Mouse (Mus musculus) liver, adult 2 months (tissue): ENCODE measurements around the gene Erg. TPM values are rescaled to one million over a fixed set of nuclear protein-coding genes. Genes with fewer than 3 reads are reported as not detected.

Experiments used
- DNase-seq: peaks from one replicate; pipeline ENCODE4 v3.0.0-alpha.2; 2011; ENCODE audit warnings: low read depth, low spot score; ENCODE audit errors: extremely low read depth
- H3K27ac ChIP-seq: fragments of 200-500 bp; replicated peaks from 2 replicates; pipeline ENCODE4 v1.5.1; 2012; ENCODE audit warnings: low read depth, mild to moderate bottlenecking, control low read depth, inconsistent platforms, low read length; ENCODE audit not compliant: insufficient read depth
- H3K27me3 ChIP-seq: fragments of 200-500 bp; 2 replicates; pipeline ENCODE4 v1.6.1; 2012; ENCODE audit warnings: mild to moderate bottlenecking, moderate library complexity, low read length, inconsistent platforms; ENCODE audit not compliant: control insufficient read depth, insufficient read depth
- H3K36me3 ChIP-seq: fragments of 200-500 bp; 2 replicates; pipeline ENCODE4 v1.6.1; 2012; ENCODE audit warnings: low read length, inconsistent platforms; ENCODE audit not compliant: control insufficient read depth, insufficient read depth
- H3K4me1 ChIP-seq: fragments of 200-500 bp; 2 replicates; pipeline ENCODE4 v1.6.1; 2011; ENCODE audit warnings: low read length; ENCODE audit not compliant: control insufficient read depth, insufficient read depth
- H3K4me3 ChIP-seq: fragments of 200-500 bp; 2 replicates; pipeline ENCODE4 v1.5.1; 2011; ENCODE audit warnings: low read depth, mild to moderate bottlenecking, control low read depth, low read length, moderate library complexity; ENCODE audit not compliant: insufficient read depth
- H3K79me2 ChIP-seq: fragments of 200-500 bp; 2 replicates; pipeline ENCODE4 v1.6.1; 2012; ENCODE audit warnings: inconsistent platforms, mild to moderate bottlenecking, low read length, moderate library complexity; ENCODE audit not compliant: control insufficient read depth, insufficient read depth
- H3K9ac ChIP-seq: fragments of 200-500 bp; 2 replicates; pipeline ENCODE4 v1.6.1; 2012; ENCODE audit warnings: low read depth, mild to moderate bottlenecking, control low read depth, inconsistent platforms, low read length
- CTCF ChIP-seq: fragments of 200-500 bp; IDR thresholded peaks from 2 replicates; pipeline ENCODE4 v1.5.1; 2011; ENCODE audit warnings: low read depth, low read length, control low read depth
- POLR2A ChIP-seq: fragments of 200-500 bp; IDR thresholded peaks from 2 replicates; pipeline ENCODE4 v1.6.1; 2011; ENCODE audit warnings: low read length, control low read depth; ENCODE audit not compliant: insufficient read depth; ENCODE audit errors: extremely low read depth
- WGBS: fragments of 180-500 bp; shearing (Covaris S2); methylation state at CpG from one replicate; pipeline ENCODE4 v1.1.7; 2018; 5-methylcytosine and 5-hydroxymethylcytosine counted together
- polyA plus RNA-seq: library from polyadenylated mRNA; depleted of rRNA; stranded (reverse); fragments of >200 nt; gene quantifications from 2 replicates; pipeline ENCODE4 v1.2.3, GENCODE M21; 2012
- total RNA-seq: library from RNA; depleted of rRNA; stranded (reverse); fragments of >200 nt; gene quantifications from 2 replicates; pipeline ENCODE4 v1.2.3, GENCODE M21; 2014

The Erg gene
- total and polyA plus RNA-seq, 2 experiments = 4.8 to 5.6 TPM

- no peaks in the 10 kb centered on the region for H3K27me3 ChIP-seq
- no peak overlapping the region for H3K27ac ChIP-seq
- TF ChIP-seq POLR2A (no peak), CTCF (no peak)
- H3K4me1 ChIP-seq = no peaks in the 10 kb centered on the region
- no peak overlapping the region for H3K9ac ChIP-seq
- no peak for DNase-seq
- no peaks in the 10 kb centered on the region for H3K36me3 ChIP-seq
- WGBS = 87% methylated on average over 5 of the region's 5 CpGs
- no peak overlapping the region for H3K4me3 ChIP-seq
- H3K79me2 ChIP-seq = no peaks in the 10 kb centered on the region
Measured at GRCm38 (mm10) chr16:95388292-95388691, 198.1 kb downstream of the Erg start.

- Histone ChIP-seq H3K9ac (no peak overlapping the region), H3K4me3 (no peak overlapping the region), H3K36me3 (no peaks in the 10 kb centered on the region), H3K27me3 (no peaks in the 10 kb centered on the region), H3K79me2 (no peaks in the 10 kb centered on the region), H3K27ac (no peak overlapping the region), H3K4me1 (peaks cover 2% of the 10 kb centered on the region; the same call in 1 of the 2 replicates)
- TF ChIP-seq POLR2A = no peak
- TF ChIP-seq CTCF = no peak
- WGBS = 100% methylated on average over 2 of the region's 2 CpGs
- no peak for DNase-seq
Measured at GRCm38 (mm10) chr16:95387008-95387407, 199.4 kb downstream of the Erg start.

GRCm38 (mm10) chr16:95385299-95385973 lies 201.0 kb downstream of the Erg start:
- peaks cover 2% of the 10 kb centered on the region; the same call in 1 of the 2 replicates for H3K4me1 ChIP-seq
- no peaks in the 10 kb centered on the region for H3K27me3 ChIP-seq
- H3K4me3 ChIP-seq = no peak overlapping the region
- WGBS = 76% methylated on average over 7 of the region's 7 CpGs
- H3K79me2 ChIP-seq = no peaks in the 10 kb centered on the region
- no peaks in the 10 kb centered on the region for H3K36me3 ChIP-seq
- no peak for DNase-seq
- H3K9ac ChIP-seq = no peak overlapping the region
- H3K27ac ChIP-seq = no peak overlapping the region
- TF ChIP-seq CTCF = no peak
- TF ChIP-seq POLR2A = no peak

- no peak overlapping the region for H3K9ac ChIP-seq
- DNase-seq = no peak
- no peaks in the 10 kb centered on the region for H3K79me2 ChIP-seq
- TF ChIP-seq CTCF = no peak
- TF ChIP-seq POLR2A = no peak
- no peak overlapping the region for H3K4me3 ChIP-seq
- no peak overlapping the region for H3K27ac ChIP-seq
- H3K27me3 ChIP-seq = no peaks in the 10 kb centered on the region
- no peaks in the 10 kb centered on the region for H3K36me3 ChIP-seq
- WGBS = 91% methylated on average over 9 of the region's 9 CpGs
- peaks cover 2% of the 10 kb centered on the region; the same call in 1 of the 2 replicates for H3K4me1 ChIP-seq
Measured at GRCm38 (mm10) chr16:95384590-95385148, 201.7 kb downstream of the Erg start.

- Histone ChIP-seq H3K4me3 (no peak overlapping the region), H3K4me1 (peaks cover 2% of the 10 kb centered on the region; the same call in 1 of the 2 replicates), H3K27ac (peak overlapping the region; percentile 42; the same call in 1 of the 2 replicates), H3K9ac (no peak overlapping the region), H3K79me2 (no peaks in the 10 kb centered on the region), H3K36me3 (no peaks in the 10 kb centered on the region), H3K27me3 (no peaks in the 10 kb centered on the region)
- TF ChIP-seq CTCF (no peak), POLR2A (no peak)
- DNase-seq = no peak
- WGBS = 35% methylated on average over 5 of the region's 5 CpGs
Measured at GRCm38 (mm10) chr16:95382251-95382650, 204.1 kb downstream of the Erg start.

- no peak for DNase-seq
- Histone ChIP-seq H3K79me2 (no peaks in the 10 kb centered on the region), H3K36me3 (no peaks in the 10 kb centered on the region), H3K4me3 (no peak overlapping the region), H3K4me1 (no peaks in the 10 kb centered on the region; the same call in 1 of the 2 replicates), H3K27ac (no peak overlapping the region), H3K27me3 (no peaks in the 10 kb centered on the region), H3K9ac (no peak overlapping the region)
- WGBS = 88% methylated on average over 7 of the region's 7 CpGs
- no peak for TF ChIP-seq CTCF
- no peak for TF ChIP-seq POLR2A
Measured at GRCm38 (mm10) chr16:95376834-95377233, 209.6 kb downstream of the Erg start.
